Mouse (Mus musculus) ES-Bruce4 (cell line): ENCODE data around the gene Rfx8.

Source experiments
- CTCF ChIP-seq: IDR thresholded peaks from one replicate; pipeline ENCODE4 v1.8.1; 2011; ENCODE audit warnings: low read depth, low read length
- EP300 ChIP-seq: IDR thresholded peaks from 2 replicates; pipeline ENCODE4 v1.6.1; 2011; ENCODE audit warnings: low read depth, low read length; ENCODE audit not compliant: insufficient read depth
- POLR2A ChIP-seq: IDR thresholded peaks from one replicate; pipeline ENCODE4 v1.8.1; 2011; ENCODE audit warnings: low read length; ENCODE audit not compliant: insufficient read depth

DNA sequence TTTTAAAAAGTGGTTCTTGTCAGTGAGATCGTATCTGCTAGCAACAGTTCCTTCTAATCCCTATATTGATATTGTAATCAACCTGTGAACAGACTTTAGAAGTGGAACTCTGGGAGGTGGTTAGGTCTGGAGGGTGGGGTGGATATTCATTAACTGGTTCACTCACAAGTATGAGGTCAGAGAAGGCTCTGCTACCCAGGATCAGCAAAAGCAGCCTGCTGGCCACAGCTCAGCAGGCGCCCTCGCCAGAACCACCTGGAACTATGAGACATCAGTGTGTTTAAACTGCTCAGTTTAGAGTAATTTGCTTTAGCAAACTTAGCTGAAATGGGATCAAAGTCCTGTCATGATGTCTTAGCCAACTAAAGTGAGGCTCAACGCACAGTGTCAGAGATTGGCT, 25.6 kb downstream of the Rfx8 start:
- TF ChIP-seq POLR2A (no peak), CTCF (no peak), EP300 (no peak)
